8 mouse cellular contexts compared by ENCODE assay signal in the genomic region with DNA sequence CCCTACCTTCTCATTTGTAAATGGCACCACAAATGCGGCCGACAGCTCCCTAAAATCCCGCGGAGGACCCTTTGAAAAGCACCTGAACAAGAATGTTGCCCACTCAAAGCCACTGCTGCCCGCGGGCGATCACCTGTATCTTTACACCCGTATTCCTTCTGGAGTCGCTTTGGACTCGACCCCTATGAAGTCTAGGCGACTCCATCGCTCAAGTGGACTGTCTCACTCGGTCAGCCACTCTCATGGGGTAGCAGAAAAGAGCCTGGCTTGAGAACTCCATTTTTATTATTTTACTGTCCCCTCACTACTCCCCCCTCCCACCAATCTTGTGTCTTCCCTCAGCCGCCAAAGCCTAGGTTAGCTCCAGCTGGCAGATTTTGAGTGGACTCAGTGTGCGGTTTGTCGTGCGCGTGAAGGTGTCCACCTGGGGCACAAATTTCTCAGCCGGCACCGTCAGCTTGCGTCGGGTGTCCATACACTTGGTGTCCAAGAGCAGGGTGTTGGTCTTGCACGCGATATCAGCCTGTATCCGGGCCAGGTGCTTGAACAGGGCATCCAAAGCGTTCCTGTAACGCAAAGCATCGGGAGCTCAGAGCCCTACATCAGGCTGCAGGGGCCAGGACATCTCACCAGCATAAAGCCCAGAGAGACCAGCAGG. TPM values are rescaled to one million over a fixed set of nuclear protein-coding genes. Genes with fewer than 3 reads are reported as not detected.
DNase-seq lines count a peak whose midpoint lies in the region; ATAC-seq and TF ChIP-seq lines count a peak whose summit lies in the region.

No protein-coding gene starts in this region.

- peak overlapping the region; percentile 95 for H3K27ac ChIP-seq in gastrocnemius, adult 2 months
- no peak overlapping the region for H3K27ac ChIP-seq in liver, embryonic 12.5 days
- no peak overlapping the region for H3K27ac ChIP-seq in stomach, postnatal 0 days (replicated peaks)

- TF ChIP-seq EP300 in stomach, postnatal 0 days (optimal IDR thresholded peaks at IDR 0.05): no peak

- TF ChIP-seq CTCF in gastrocnemius, adult 2 months (IDR thresholded peaks at IDR 0.05): no peak
- no peak for TF ChIP-seq CTCF in stomach, postnatal 0 days (IDR thresholded peaks at IDR 0.05; ENCODE audit: low read depth)

- H3K27me3 ChIP-seq in liver, embryonic 12.5 days (replicated peaks): peaks cover 43% of the 10 kb centered on the region
- no peaks in the 10 kb centered on the region for H3K27me3 ChIP-seq in stomach, postnatal 0 days (ENCODE audit: control insufficient read depth, insufficient read depth, low read length)

- no peak for DNase-seq in gastrocnemius, adult 2 months
- no peak for DNase-seq in gastrocnemius, postnatal 10 days
- peak; percentile 40 for DNase-seq in thymus, postnatal 4 days
- DNase-seq in thymus, postnatal 0 days (ENCODE audit: low spot score): no peak
- DNase-seq in stomach, postnatal 0 days (ENCODE audit: low spot score): no peak
- DNase-seq in thymus, postnatal 14 days: no peak
- no peak for DNase-seq in lung, postnatal 36 days

- H3K4me3 ChIP-seq in gastrocnemius, adult 2 months: peak overlapping the region; percentile 85
- peak overlapping the region; percentile 89 for H3K4me3 ChIP-seq in liver, embryonic 12.5 days
- H3K4me3 ChIP-seq in stomach, postnatal 0 days (ENCODE audit: low read depth, low read length): peak overlapping the region; percentile 94; the same call in 1 of the 2 replicates

- H3K36me3 ChIP-seq in liver, embryonic 12.5 days: peaks cover 19% of the 10 kb centered on the region
- H3K36me3 ChIP-seq in stomach, postnatal 0 days (ENCODE audit: control insufficient read depth, insufficient read depth, low read length): peaks cover 3% of the 10 kb centered on the region

- 50% methylated on average over 28 of the region's 28 CpGs for WGBS in liver, embryonic 12.5 days (ENCODE audit: insufficient replicate concordance)
- 54% methylated on average over 28 of the region's 28 CpGs for WGBS in stomach, postnatal 0 days

- no peaks in the 10 kb centered on the region for H3K9me3 ChIP-seq in liver, embryonic 12.5 days (replicated peaks)
- H3K9me3 ChIP-seq in stomach, postnatal 0 days (ENCODE audit: control insufficient read depth, low read length): no peaks in the 10 kb centered on the region

- H3K9ac ChIP-seq in liver, embryonic 12.5 days: peak overlapping the region; percentile 52; the same call in 1 of the 2 replicates
- H3K9ac ChIP-seq in stomach, postnatal 0 days (ENCODE audit: low read length): no peak overlapping the region

- no peak for ATAC-seq in liver, embryonic 12.5 days
- peak; percentile 5; the same call in 1 of the 2 replicates for ATAC-seq in stomach, postnatal 0 days (ENCODE audit: low FRiP score, low TSS enrichment)

- H3K4me1 ChIP-seq in liver, embryonic 12.5 days: peaks cover 29% of the 10 kb centered on the region
- H3K4me1 ChIP-seq in stomach, postnatal 0 days (replicated peaks; ENCODE audit: control insufficient read depth, insufficient read depth): peaks cover 4% of the 10 kb centered on the region

- peak overlapping the region; percentile 96 for H3K4me2 ChIP-seq in liver, embryonic 12.5 days
- H3K4me2 ChIP-seq in stomach, postnatal 0 days (replicated peaks; ENCODE audit: low read depth): peak overlapping the region; percentile 86

- intact Hi-C loops in gastrocnemius, adult 2 months (cut with DNase I): no loop called here

RNA-seq across cellular contexts. Expression of a gene that starts 0.5 kb away (rescaled TPM):
- total RNA-seq in gastrocnemius, adult 2 months (2021): 1 to 10 TPM; 9.3 to 9.5 TPM
- total RNA-seq in gastrocnemius, postnatal 10 days (2021): 10 to 100 TPM; 12.9 to 15.7 TPM
- polyA plus RNA-seq in thymus, postnatal 0 days (2015; fragmentation: Nextera tagmentation; extraction: Ambion mirVana): 70.4 and 73.0 TPM in 2 replicates
- polyA plus RNA-seq in liver, embryonic 12.5 days (2016; fragmentation: Nextera tagmentation; extraction: Ambion mirVana): 36.0 and 38.0 TPM in 2 replicates
- 33.8 and 35.7 TPM in 2 replicates for polyA plus RNA-seq in stomach, postnatal 0 days (2015; fragmentation: Nextera tagmentation; extraction: Ambion mirVana)

RNA-seq across cellular contexts. Expression of a gene that starts 3.5 kb away (rescaled TPM):
- under 1 TPM in 1 of 2 experiments, not detected in 1; 0.64 TPM for total RNA-seq in gastrocnemius, adult 2 months (2021)
- 1 to 10 TPM in 1 of 2 experiments, under 1 TPM in 1; 0.80 to 1.5 TPM for total RNA-seq in gastrocnemius, postnatal 10 days (2021)
- 2.3 and 2.4 TPM in 2 replicates for polyA plus RNA-seq in thymus, postnatal 0 days (2015; fragmentation: Nextera tagmentation; extraction: Ambion mirVana)
- 0.54 and 0.57 TPM in 2 replicates for polyA plus RNA-seq in liver, embryonic 12.5 days (2016; fragmentation: Nextera tagmentation; extraction: Ambion mirVana)
- polyA plus RNA-seq in stomach, postnatal 0 days (2015; fragmentation: Nextera tagmentation; extraction: Ambion mirVana): 3.6 and 3.9 TPM in 2 replicates

RNA-seq across cellular contexts. Expression of a gene that starts 35.4 kb away (rescaled TPM):
- total RNA-seq in gastrocnemius, adult 2 months (2021): 1 to 10 TPM in 1 of 2 experiments, under 1 TPM in 1; 0.74 to 6.0 TPM
- total RNA-seq in gastrocnemius, postnatal 10 days (2021): 1 to 10 TPM; 5.7 to 5.9 TPM
- polyA plus RNA-seq in thymus, postnatal 0 days (2015; fragmentation: Nextera tagmentation; extraction: Ambion mirVana): 3.1 and 3.5 TPM in 2 replicates
- polyA plus RNA-seq in liver, embryonic 12.5 days (2016; fragmentation: Nextera tagmentation; extraction: Ambion mirVana): 1.8 and 2.3 TPM in 2 replicates
- 6.4 and 7.8 TPM in 2 replicates for polyA plus RNA-seq in stomach, postnatal 0 days (2015; fragmentation: Nextera tagmentation; extraction: Ambion mirVana)

RNA-seq across cellular contexts. Expression of a gene that starts 59.9 kb away (rescaled TPM):
- total RNA-seq in gastrocnemius, adult 2 months (2021): 10 to 100 TPM; 18.6 to 24.3 TPM
- total RNA-seq in gastrocnemius, postnatal 10 days (2021): 10 to 100 TPM; 25.7 to 29.2 TPM
- polyA plus RNA-seq in thymus, postnatal 0 days (2015; fragmentation: Nextera tagmentation; extraction: Ambion mirVana): 112 and 123 TPM in 2 replicates
- polyA plus RNA-seq in liver, embryonic 12.5 days (2016; fragmentation: Nextera tagmentation; extraction: Ambion mirVana): 43.7 and 44.0 TPM in 2 replicates
- 80.7 and 84.6 TPM in 2 replicates for polyA plus RNA-seq in stomach, postnatal 0 days (2015; fragmentation: Nextera tagmentation; extraction: Ambion mirVana)
